Mouse (Mus musculus) granulocyte monocyte progenitor cell, adult 5-6 weeks (primary cell): Measurements from ENCODE around the gene Shank3. TPM values are rescaled to one million over a fixed set of nuclear protein-coding genes. Genes with fewer than 3 reads are reported as not detected.

ENCODE experiments used
- ATAC-seq: replicated peaks from 2 replicates; pipeline ENCODE4 v1.8.0; 2016; ENCODE audit warnings: mild to moderate bottlenecking, moderate TSS enrichment, inconsistent platforms; ENCODE audit not compliant: poor library complexity, severe bottlenecking
- total RNA-seq, 2 experiments: library from RNA; stranded (forward) in 1 of 2; stranded (reverse) in 1 of 2; fragments of 200-712, 200-1000 nt in 1 of 2; fragments of >200 nt in 1 of 2; fragmentation: Nextera tagmentation in 1 of 2; gene quantifications; 2 replicates each; pipeline ENCODE4 v1.2.3; 2014 to 2017

Shank3 gene
- total RNA-seq (2014; fragmentation: Nextera tagmentation): 0.34 and 0.58 TPM in 2 replicates
- total RNA-seq (2017): 0.26 and 0.47 TPM in 2 replicates

- peak; percentile 33; the same call in 1 of the 2 replicates for ATAC-seq
Observed at GRCm38 (mm10) chr15:89498961-89499688, at the start of gene Shank3. Gene Shank3 (plus strand): TSS chr15:89499623.

GRCm38 (mm10) chr15:89452906-89453864 lies 46.2 kb upstream of the Shank3 start:
- ATAC-seq: peak; percentile 96

- ATAC-seq: no peak
Observed at GRCm38 (mm10) chr15:89453865-89454478, 45.5 kb upstream of the Shank3 start, which contains the start of gene Mapk8ip2. Gene Mapk8ip2 (plus strand): TSS chr15:89453913.

GRCm38 (mm10) chr15:89454857-89455256 lies 44.6 kb upstream of the Shank3 start:
- ATAC-seq: no peak

- no peak for ATAC-seq
Observed at GRCm38 (mm10) chr15:89455642-89456041, 43.8 kb upstream of the Shank3 start.

GRCm38 (mm10) chr15:89458942-89459341 lies 40.5 kb upstream of the Shank3 start:
- ATAC-seq: peak; percentile 44

GRCm38 (mm10) chr15:89459821-89460220 lies 39.6 kb upstream of the Shank3 start:
- no peak for ATAC-seq

GRCm38 (mm10) chr15:89460298-89460697 lies 39.1 kb upstream of the Shank3 start:
- no peak for ATAC-seq

- ATAC-seq: no peak
Observed at GRCm38 (mm10) chr15:89461321-89461720, 38.1 kb upstream of the Shank3 start.

GRCm38 (mm10) chr15:89462176-89462575 lies 37.2 kb upstream of the Shank3 start:
- no peak for ATAC-seq

- peak; percentile 53; the same call in 1 of the 2 replicates for ATAC-seq
Observed at GRCm38 (mm10) chr15:89463334-89464235, 35.8 kb upstream of the Shank3 start.

GRCm38 (mm10) chr15:89465052-89465451 lies 34.4 kb upstream of the Shank3 start:
- ATAC-seq: no peak

GRCm38 (mm10) chr15:89468577-89468976 lies 30.8 kb upstream of the Shank3 start:
- ATAC-seq: peak; percentile 65; the same call in 1 of the 2 replicates

GRCm38 (mm10) chr15:89471476-89471875 lies 27.9 kb upstream of the Shank3 start:
- ATAC-seq: no peak

- no peak for ATAC-seq
Observed at GRCm38 (mm10) chr15:89473370-89473769, 26.1 kb upstream of the Shank3 start.

- ATAC-seq: no peak
Observed at GRCm38 (mm10) chr15:89473921-89474320, 25.5 kb upstream of the Shank3 start.

GRCm38 (mm10) chr15:89474596-89475292 lies 24.7 kb upstream of the Shank3 start:
- no peak for ATAC-seq

GRCm38 (mm10) chr15:89475293-89475600 lies 24.2 kb upstream of the Shank3 start:
- no peak for ATAC-seq
